Mouse (Mus musculus) E14TG2a.4 (cell line): ENCODE data around the gene Adarb1.

ENCODE experiments used
- CTCF ChIP-seq: conservative IDR thresholded peaks from 2 replicates; pipeline ENCODE4 v1.5.1; 2014; ENCODE audit warnings: low read length
- NANOG ChIP-seq: IDR thresholded peaks from 2 replicates; pipeline ENCODE4 v1.6.1; 2014; ENCODE audit warnings: borderline replicate concordance, low read length, mixed read lengths
- POU5F1 ChIP-seq: IDR thresholded peaks from 2 replicates; pipeline ENCODE4 v1.6.1; 2014; ENCODE audit warnings: low read length, borderline replicate concordance

GRCm38 (mm10) chr10:77251784-77252539 lies 166.1 kb downstream of the Adarb1 start:
- no peak for TF ChIP-seq CTCF
- TF ChIP-seq POU5F1, result no peak
- TF ChIP-seq NANOG, result no peak
